Mouse (Mus musculus) lung, postnatal 10 days (tissue): ENCODE results near the gene Zfand2a.

Experiments used
- DNase-seq: peaks from one replicate; pipeline ENCODE4 v3.0.0; 2021

Zfand2a gene

GRCm38 (mm10) chr5:139427989-139428388 lies 56.4 kb downstream of the Zfand2a start:
- peak; percentile 64 for DNase-seq

- DNase-seq: no peak
Observed at GRCm38 (mm10) chr5:139427001-139427400, 57.3 kb downstream of the Zfand2a start.

- no peak for DNase-seq
Observed at GRCm38 (mm10) chr5:139425198-139425597, 59.2 kb downstream of the Zfand2a start.

GRCm38 (mm10) chr5:139423026-139423865 lies 61.1 kb downstream of the Zfand2a start, which contains the start of gene Gper1:
Gene Gper1 (plus strand): TSS chr5:139423151.
- peak; percentile 83 for DNase-seq
